Mouse (Mus musculus): ENCODE results near the gene Eif4a2.
"Not testable (repeated sequence)": the region's sequence is repeated elsewhere in the genome, so short reads cannot be mapped to it uniquely, and the experiment has no call there.

The Eif4a2 gene

DNA sequence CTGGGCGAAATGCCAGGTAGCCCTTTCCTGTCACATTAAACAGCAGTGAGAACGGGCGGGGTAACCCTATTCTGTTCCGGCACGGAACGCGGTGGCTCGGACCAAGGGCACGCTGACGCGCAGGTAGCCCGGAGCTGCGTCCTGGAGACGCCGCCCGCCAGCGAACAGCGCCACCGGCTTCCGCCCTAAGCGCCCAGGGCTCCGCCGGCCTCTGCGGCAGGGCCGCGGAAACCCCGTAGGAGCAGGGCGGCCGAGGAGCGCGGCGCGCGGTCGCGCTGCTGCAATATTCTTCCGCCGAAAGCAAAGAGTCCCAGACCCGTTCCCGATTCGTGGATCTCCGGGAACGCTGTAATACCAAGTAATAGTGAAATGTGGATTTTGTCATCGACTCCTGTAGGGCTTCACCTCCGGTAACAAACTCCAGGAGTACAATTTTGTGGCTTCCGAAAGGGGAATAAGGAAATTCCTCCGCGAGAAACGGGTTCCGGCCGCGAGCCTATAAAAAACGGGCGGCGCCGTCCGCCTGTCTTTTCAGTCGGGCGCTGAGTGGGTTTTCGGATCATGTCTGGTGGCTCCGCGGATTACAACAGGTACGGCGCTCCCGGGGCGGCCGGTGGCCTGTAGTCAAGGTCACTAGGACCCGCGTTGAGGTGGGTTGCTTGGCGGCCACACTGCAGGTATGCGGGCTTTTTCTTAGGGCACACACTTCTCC lies at the start of gene Eif4a2:
Gene Eif4a2 (plus strand): TSS at position 214 of the 712 bp plus-strand sequence.
- DNase-seq (ENCODE audit: low spot score in 2 of 2) = peak; percentile 82 to 87

DNA sequence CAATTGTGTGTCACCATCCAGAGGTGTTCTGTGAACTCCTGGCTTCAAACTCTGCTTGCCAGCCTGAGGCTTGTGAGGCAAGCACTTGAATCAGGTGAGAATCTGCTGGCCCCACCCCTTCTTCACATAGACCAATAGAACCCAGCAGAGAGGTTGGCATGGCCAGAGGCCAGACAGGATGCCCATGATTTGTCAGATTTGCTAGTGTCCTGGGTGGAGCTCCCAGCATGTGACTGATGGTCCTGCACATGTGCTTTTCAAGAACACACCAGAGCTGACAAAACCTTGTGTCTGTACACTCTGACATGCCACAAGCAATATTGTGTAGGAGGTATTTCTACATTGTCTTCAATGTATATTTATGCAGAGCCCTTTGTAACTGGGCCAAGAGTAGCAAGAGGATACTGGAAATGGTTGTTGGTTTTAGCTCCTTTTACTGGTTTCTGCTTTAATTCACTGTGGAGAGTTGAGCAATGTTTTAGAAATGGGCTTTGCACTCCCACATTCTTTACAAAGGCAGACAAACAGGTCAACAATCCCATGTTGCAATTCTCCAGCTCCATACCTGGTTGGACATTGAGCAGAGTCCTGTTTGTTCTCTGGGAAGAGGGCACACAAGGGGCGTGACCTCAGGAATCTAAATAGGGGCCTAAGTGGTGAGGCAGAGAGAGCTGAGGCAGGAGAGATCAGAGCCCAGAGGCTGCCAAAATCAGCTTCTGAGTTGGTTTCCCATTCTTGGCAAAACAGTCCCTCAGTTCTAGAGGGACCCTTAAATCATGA lies 49.4 kb upstream of the Eif4a2 start, which contains the start of gene Kng1:
Gene Kng1 (plus strand): TSS at position 198 of the 780 bp plus-strand sequence.
- not testable (repeated sequence) for DNase-seq (ENCODE audit: low spot score in 2 of 2)

DNA sequence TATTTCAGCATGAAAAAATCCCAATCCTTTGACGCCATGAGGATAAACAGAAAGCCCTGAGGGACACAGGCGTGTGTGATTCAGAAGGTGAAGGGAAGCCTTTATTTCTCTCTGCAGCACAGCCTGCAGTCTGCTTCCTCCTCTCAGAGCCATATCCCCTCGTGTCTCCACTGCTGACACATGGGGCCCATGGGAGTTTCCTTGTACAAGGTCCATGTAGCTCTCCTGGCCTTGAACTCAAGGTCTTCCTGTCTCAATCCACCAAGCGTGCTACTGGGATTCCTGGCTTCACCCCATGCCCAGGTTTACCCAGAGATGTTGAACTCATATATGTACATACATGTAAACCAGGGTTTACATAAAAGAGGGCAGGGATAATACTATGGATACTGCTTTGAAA lies 47.6 kb upstream of the Eif4a2 start:
- DNase-seq (ENCODE audit: low spot score in 2 of 2) = not testable (repeated sequence)

DNA sequence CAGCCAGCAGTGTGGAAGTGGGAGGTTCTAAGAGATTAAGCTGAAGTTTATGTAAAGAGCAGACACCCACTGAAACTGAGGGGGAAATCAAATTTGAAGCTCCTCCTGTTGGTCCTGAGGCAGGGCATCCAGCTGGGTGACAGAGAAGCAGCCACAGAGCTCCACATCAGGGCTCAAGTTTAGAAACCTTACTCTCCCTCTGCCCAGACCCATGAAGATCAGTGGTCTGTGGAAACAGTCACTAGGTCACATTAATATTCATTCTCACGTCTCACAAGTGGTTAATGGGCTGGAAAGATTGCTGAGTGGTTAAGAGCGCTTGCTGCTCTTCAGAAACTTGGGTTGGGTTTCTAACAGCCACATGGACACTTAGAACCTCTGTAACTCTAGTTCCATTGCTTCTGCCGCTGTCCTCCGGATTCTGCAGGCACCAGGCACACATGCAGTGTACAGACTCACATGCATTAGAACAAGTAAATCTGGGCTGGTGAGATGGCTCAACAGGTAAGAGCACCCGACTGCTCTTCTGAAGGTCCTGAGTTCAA lies 46.4 kb upstream of the Eif4a2 start:
- DNase-seq (ENCODE audit: low spot score in 2 of 2) = not testable (repeated sequence)

DNA sequence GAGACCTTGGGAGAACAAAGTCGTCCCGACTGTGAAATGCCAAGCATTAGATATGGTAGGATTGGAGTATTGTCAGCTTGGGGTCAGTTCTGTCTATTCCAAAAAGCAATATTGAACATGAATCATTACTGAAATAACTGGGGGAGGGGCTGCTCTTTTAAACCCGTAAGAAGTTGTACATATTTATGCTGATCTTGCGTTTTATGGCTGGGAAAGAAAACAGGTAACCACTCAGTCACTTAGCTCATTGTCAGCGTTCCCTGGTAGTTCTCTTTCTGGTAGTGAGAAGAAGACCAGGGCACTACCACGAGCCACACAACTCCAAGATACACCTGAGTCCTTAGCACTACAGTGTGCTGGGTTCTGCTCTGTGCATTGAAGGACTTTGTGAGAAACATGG lies 29.7 kb upstream of the Eif4a2 start:
- DNase-seq (ENCODE audit: low spot score in 2 of 2) = not testable (repeated sequence)

DNA sequence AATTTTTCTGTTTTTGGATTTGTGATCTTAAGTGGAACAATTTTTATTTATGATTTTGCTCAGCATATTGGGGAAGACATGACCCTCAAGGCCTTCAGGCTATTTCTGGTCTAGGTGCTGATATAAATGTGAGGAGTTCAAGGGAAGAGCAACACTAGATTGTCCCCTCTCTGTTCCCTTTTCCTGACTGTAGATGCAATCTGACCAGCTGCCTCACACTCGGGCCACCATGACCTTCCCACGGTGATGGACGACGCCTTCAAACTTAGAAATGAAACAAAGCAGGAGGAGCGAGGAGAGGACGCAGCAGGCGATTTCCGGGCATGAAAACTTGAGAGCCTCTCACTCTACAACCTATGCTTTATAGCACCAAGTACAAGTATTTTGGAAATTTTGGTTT lies 20.1 kb upstream of the Eif4a2 start:
- not testable (repeated sequence) for DNase-seq (ENCODE audit: low spot score in 2 of 2)

DNA sequence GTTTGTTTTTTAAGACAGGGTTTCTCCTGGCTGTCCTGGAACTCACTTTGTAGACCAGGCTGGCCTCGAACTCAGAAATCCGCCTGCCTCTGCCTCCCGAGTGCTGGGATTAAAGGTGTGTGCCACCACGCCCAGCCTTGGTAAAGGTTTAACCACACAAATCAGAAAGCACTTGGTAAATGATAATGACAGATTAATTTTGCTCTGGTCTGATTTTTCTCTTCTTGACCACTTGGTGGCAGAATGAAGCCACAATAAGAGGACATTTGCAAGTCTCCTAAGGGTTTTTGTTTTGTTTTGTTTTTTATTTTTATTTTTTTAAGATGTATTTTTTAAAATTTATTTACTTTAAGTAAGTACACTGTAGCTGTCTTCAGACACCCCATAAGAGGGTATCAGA lies 19.5 kb upstream of the Eif4a2 start:
- DNase-seq (ENCODE audit: low spot score in 2 of 2) = not testable (repeated sequence)

DNA sequence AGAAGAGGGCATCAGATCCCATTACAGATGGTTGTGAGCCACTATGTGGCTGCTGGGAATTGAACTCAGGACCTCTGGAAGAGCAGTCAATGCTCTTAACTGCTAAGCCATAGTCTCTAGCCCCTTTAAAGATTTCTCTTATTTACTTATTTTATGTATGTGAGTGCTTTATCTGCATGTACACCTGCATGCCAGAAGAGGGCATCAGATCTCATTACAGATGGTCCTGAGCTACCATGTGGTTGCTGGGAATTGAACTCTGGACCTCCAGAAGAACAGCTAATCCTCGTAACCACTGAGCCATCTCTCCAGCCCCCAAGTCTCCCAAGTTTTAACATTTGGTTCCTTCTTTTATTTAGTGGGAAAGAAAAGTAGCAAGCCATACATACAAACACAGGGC lies 18.8 kb upstream of the Eif4a2 start:
- not testable (repeated sequence) for DNase-seq (ENCODE audit: low spot score in 2 of 2)

DNA sequence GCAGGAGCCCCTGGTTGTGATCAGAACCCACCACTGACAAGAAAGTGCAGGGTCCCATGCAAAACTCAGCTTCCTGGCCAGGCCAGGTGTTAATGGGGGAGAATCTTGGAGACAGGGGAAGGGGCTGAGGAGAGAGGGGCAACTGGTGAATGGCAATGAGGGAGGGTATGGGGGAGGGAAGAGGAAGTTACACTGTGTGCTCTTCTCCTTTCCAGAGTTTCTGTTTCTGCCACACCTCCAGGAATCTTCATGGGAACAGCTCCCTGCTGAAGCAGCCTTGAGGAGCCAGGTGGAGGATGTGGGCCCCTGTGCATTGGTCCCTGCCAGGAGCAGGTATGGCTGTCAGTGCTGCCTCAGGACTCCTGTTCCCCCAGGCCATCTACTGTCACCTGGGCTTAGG lies 15.9 kb upstream of the Eif4a2 start:
- not testable (repeated sequence) for DNase-seq (ENCODE audit: low spot score in 2 of 2)

DNA sequence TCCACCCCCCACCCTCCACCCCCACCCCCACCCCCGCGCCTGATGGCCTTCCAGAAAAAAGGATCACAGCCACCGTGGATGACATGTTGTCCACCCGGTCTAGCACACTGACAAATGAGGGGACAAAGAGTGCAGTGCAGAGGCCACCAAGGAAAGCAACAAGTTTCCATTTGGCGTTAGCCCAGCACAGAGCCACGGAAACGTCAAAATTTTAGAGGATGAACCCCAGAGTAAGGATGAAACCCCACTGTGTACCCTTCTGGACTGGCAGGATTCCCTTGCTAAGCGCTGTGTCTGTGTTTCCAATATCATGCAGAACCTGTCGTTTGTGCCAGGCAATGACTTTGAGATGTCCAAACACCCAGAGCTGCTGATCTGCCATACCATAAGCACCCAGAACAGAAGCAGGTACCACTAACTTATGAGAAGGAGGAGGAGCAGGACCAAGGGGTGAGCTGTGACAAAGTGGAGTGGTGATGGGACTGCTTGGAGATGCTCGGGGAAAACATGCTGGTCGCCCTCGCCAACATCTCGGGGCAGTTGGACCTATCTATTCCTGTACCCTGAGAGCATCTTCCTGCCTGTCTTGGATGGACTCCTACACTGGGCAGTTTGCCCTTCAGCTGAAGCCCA lies 13.8 kb upstream of the Eif4a2 start:
- DNase-seq (ENCODE audit: low spot score in 2 of 2) = no peak

DNA sequence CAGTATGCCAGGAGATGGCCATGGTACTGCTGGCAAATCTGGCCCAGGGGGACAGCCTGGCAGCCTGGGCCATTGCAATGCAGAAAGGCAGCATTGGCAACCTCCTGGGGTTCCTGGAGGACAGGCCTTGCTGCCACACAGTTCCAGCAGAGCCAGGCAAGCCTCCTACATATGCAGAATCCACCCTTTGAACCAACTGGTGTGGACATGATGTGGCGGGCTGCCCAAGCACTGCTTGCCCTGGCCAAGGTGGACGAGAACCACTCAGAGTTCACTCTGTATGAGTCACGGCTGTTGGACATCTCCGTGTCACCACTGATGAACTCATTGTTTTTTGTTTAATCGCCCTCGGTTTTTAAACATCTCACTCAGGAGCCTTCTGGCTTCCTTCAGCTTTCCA lies 13.1 kb upstream of the Eif4a2 start:
- no peak for DNase-seq (ENCODE audit: low spot score in 2 of 2)

DNA sequence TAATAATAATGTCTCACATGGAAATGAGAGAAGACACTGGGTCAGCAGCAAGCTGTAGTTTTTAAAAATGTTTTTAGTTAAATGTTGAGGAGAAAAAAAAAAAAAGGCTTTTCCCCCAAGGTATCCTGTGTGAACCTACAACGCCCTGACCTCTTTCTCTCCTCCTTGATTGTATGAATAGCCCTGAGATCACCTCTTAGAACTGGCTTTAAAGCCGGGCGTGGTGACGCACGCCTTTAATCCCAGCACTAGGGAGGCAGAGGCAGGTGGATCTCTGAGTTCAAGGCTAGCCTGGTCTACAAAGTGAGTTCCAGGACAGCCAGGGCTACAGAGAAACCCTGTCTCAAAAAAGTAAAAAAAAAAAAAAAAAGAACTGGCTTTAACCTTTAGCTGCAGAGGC lies 11.7 kb upstream of the Eif4a2 start:
- not testable (repeated sequence) for DNase-seq (ENCODE audit: low spot score in 2 of 2)

DNA sequence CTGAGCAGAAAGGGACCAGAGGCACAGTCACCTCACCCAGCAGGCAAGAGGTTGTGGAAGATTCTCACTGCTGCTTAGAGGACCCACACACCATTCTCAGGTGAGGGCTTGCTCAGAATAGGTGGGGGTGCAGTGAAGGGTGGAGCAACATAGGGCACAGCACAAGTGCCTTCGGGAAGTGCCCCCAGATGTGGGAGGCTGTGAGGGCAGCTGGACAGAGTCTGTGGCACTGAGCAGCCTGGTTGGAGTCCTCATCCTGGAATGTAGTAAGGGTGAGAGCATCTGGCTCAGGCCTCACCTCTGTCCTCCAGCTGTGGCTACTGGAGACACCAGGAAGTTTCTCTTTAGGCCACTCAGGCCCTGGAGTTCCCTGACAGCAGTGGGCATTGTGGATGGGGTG lies 10.4 kb upstream of the Eif4a2 start:
- not testable (repeated sequence) for DNase-seq (ENCODE audit: low spot score in 2 of 2)

DNA sequence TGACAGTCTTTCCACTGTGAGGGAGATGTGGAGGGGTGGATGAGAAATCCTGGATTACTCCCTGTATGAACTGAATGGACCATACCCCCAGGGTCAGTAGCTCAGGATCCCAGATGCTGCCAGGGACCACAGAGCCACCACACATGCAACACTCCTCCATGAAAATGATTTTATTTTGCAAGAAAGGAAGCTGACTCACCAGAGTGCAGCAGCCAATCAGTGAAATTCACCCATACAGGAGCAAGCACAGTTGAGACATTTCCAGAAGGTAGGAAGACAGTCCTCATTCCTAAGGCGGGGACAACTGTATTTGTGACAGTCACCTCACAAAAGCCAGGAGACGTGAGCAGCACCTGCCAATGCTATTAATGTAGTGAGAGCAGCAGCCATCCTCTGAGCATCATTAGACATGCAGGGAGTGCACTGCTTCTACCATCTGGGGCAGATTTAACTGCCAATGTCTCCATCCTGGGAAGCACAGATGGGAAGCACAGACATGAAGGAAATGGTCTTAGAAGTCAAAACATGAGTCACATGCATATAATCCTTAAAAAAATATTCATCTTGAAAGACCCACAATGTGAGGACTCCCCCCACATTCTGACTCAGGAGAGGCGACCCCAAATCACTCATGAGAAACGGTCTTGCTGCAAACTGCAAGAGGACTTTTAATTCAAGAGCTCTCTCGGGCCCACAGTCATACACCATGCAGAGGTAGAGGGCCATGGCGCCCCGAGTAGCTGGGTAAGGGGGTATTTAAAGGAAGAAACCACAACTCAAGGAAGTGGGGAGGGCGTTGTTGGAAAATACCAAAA lies 9.7 kb upstream of the Eif4a2 start:
- DNase-seq (ENCODE audit: low spot score in 2 of 2) = peak; percentile 8 to 15

DNA sequence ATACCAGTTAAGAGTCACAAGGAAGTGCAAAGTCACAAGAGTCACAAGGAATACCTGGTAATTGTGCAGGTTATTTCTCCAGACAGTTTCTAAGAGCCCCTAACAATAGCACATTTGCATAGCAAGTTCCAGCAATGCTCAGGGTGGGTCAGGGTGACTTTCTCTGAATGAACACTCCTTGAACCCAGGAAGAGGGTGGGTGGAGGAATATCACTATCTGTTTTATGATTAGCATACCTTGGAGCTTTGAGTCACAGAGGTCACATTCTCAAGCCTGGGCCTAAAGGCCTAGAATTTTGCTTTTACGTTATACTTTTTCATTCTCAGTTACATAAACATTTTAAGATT lies 9.2 kb upstream of the Eif4a2 start:
- DNase-seq (ENCODE audit: low spot score in 2 of 2) = not testable (repeated sequence)

DNA sequence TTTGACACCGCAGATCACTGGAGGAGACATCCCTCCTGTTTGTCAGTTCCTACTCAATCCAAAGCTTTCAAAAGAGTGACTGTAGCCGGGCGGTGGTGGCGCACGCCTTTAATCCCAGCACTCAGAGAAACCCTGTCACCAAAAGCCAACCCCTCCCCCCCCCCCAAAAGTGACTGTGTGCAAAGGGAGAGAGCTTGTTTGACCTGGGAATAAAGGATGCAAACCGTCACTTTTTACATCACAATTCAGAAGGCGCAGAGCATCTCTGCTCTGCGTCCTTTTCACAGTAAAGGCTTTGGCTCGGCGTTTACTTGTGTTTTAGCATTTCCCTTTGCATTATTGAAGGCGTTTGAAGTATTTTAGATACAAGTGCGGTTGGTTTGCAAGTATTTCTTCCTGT lies 7.6 kb upstream of the Eif4a2 start:
- no peak for DNase-seq (ENCODE audit: low spot score in 2 of 2)

DNA sequence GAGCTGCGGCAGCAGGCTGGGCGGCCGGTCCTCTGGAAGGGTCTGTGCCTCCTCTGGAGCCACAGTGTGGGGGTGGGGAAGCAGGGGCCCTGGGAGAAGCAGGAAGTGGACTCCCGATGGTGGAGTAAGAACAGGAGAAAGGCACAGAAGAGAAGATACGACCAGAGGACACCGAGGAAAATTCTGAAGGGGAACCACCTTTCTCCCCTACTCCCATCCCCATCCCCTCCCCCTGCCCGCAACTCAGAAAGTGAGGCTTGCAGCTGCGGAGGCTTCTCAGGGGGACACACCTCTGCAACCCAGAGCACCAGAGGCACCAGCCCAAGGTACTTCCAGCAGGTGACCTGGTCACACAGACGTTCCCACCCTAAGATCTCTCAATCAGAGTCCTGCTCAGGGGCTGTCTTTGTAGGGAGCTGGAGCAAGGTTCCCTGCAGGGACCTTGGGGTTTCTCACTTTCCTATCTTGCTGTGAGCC lies 7.1 kb upstream of the Eif4a2 start:
- DNase-seq (ENCODE audit: low spot score in 2 of 2) = no peak

DNA sequence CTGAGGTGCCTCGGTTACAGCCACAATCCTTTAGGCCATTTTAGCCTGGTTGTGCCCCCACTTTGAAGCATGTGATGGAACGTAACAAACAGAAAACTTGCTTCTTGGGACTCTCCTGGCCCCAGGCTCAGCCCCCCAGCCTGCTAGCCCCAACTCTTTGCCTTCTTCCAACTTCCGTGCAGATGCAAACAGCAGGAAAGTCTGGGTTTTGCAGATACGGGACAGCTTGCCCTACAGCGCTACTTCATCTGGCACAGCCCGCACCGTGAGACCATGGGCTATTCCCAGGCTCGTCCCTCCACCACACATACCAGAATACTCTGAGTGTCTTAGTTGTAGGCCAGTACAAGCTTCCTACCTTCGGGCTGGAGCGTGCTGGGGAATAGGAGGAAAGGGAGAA lies 6.6 kb upstream of the Eif4a2 start:
- no peak for DNase-seq (ENCODE audit: low spot score in 2 of 2)

DNA sequence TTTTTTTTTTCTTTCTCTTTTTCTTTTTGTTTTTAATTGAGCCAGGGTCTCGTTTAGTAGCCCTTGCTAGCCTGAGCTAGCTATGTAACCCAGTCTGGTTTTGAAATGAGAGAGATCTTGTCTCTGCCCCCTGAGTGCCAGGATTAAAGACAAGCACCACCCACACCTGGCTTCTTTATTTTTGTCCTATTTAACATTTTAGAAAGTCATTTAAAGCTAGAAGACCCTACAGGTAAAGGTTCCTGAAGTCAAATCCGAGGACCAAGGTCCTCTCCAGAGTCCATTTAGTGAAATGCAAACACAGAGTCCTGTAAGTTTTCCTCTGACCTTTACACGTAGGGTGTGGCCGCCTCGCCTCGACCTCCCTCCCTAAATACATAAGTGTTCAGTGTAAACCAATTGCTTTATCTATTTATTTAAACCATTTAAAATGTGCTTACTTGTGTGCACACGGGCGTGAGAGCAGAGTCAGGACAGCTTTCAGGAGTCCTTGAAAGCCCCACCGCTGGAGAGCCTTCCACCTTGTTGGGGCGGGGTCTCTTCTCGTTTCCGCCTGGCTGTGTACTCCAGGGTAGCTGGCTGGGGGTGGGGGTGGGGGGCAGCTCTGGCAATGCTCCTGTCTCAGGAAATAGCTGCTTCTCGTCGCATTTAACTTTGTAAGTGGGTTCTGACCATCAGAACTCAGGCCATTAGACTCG lies 4.8 kb upstream of the Eif4a2 start:
- no peak for DNase-seq (ENCODE audit: low spot score in 2 of 2)

DNA sequence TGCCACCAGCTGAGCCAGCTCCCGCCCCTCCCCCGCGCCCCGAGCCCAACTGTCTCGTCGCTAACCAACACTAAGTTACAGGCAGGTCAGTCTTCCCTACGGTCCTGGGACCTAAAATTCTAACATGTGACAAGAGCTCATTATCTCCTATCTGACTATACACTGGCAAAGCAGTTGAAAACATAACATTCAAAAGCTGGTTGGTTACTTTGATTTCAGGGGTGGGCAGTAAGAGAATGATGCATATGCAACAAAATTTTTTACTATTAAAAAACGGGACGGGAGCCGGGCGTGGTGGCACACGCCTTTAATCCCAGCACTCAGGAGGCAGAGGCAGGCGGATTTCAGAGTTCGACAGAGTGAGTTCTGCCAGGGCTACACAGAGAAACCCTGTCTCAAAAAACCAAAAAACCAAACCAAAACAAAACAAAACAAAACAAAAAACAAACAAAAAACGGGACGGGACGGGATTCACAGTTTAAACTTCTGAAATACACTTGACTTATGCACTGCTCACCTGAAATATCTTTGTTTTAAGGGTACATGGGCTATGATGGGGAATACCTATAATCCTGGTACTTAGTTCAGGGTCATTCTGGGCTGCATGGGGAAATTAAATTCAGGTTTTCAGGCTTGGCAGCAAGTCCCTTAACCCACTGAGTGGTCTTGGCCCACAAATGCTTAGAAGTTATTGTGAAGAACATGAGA lies 4.1 kb upstream of the Eif4a2 start:
- no peak for DNase-seq (ENCODE audit: low spot score in 2 of 2)

Data from right cerebral cortex, postnatal 36 days (tissue).